Mouse (Mus musculus): ENCODE measurements around the gene Pitpnc1. TPM values are rescaled to one million over a fixed set of nuclear protein-coding genes. Genes with fewer than 3 reads are reported as not detected.

Gene Pitpnc1
- polyA plus RNA-seq, 1 experiment: not detected

GRCm38 (mm10) chr11:107447349-107447748 is 23.1 kb downstream of the Pitpnc1 start:
- H3K4me3 ChIP-seq (ENCODE audit: insufficient read depth, low read depth, low read length): no peak overlapping the region
- no peak overlapping the region for H3K27ac ChIP-seq (ENCODE audit: insufficient read depth, low read depth, low read length)
- peaks cover 11% of the 10 kb centered on the region for H3K4me1 ChIP-seq (ENCODE audit: control insufficient read depth, insufficient read depth, low read length)
- 58% methylated on average over 5 of the region's 5 CpGs for WGBS
- no peak for TF ChIP-seq CTCF (IDR thresholded peaks at IDR 0.05; ENCODE audit: insufficient read depth, low read depth, low read length)
- no peak for TF ChIP-seq POLR2A (IDR thresholded peaks at IDR 0.05; ENCODE audit: insufficient read depth, low read depth, low read length)

GRCm38 (mm10) chr11:107446650-107447049 is 23.8 kb downstream of the Pitpnc1 start:
- no peak overlapping the region for H3K4me3 ChIP-seq (ENCODE audit: insufficient read depth, low read depth, low read length)
- WGBS: 53% methylated on average over 6 of the region's 6 CpGs
- TF ChIP-seq CTCF (IDR thresholded peaks at IDR 0.05; ENCODE audit: insufficient read depth, low read depth, low read length) (no peak), POLR2A (IDR thresholded peaks at IDR 0.05; ENCODE audit: insufficient read depth, low read depth, low read length) (no peak)
- peaks cover 11% of the 10 kb centered on the region for H3K4me1 ChIP-seq (ENCODE audit: control insufficient read depth, insufficient read depth, low read length)
- H3K27ac ChIP-seq (ENCODE audit: insufficient read depth, low read depth, low read length): no peak overlapping the region

DNA sequence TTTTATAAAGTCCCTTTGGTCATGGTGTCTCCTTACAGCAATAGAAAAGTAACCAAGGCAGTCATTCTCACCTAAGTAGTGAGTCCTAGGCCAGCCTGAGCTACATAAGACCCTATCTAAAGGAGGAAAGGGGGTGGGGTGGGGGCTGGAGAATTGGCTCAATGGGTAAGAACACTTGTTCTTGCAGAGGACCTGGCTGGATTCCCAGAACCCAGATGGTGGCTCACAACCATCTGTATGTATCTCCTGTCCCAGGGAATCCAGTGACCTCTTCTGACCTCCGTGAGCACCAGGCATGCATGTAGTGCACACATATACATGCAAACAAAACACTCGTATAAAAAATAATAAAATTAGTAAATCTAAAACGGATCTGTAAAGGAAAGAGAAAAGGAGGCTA is 24.8 kb downstream of the Pitpnc1 start:
- no peak overlapping the region for H3K27ac ChIP-seq (ENCODE audit: insufficient read depth, low read depth, low read length)
- TF ChIP-seq CTCF (IDR thresholded peaks at IDR 0.05; ENCODE audit: insufficient read depth, low read depth, low read length) (no peak), POLR2A (IDR thresholded peaks at IDR 0.05; ENCODE audit: insufficient read depth, low read depth, low read length) (no peak)
- H3K4me3 ChIP-seq (ENCODE audit: insufficient read depth, low read depth, low read length): no peak overlapping the region
- WGBS: 80% methylated on average over 3 of the region's 3 CpGs
- H3K4me1 ChIP-seq (ENCODE audit: control insufficient read depth, insufficient read depth, low read length): peaks cover 8% of the 10 kb centered on the region

- 85% methylated on average over 12 of the region's 12 CpGs for WGBS
- H3K27ac ChIP-seq (ENCODE audit: insufficient read depth, low read depth, low read length): no peak overlapping the region
- H3K4me1 ChIP-seq (ENCODE audit: control insufficient read depth, insufficient read depth, low read length): peaks cover 5% of the 10 kb centered on the region
- H3K4me3 ChIP-seq (ENCODE audit: insufficient read depth, low read depth, low read length): no peak overlapping the region
- TF ChIP-seq CTCF (IDR thresholded peaks at IDR 0.05; ENCODE audit: insufficient read depth, low read depth, low read length) (no peak), POLR2A (IDR thresholded peaks at IDR 0.05; ENCODE audit: insufficient read depth, low read depth, low read length) (no peak)
Measured at GRCm38 (mm10) chr11:107443121-107444095, 27.1 kb downstream of the Pitpnc1 start.

- Histone ChIP-seq H3K4me3 (ENCODE audit: insufficient read depth, low read depth, low read length) (no peak overlapping the region), H3K4me1 (ENCODE audit: control insufficient read depth, insufficient read depth, low read length) (peaks cover 2% of the 10 kb centered on the region; the same call in 1 of the 2 replicates), H3K27ac (ENCODE audit: insufficient read depth, low read depth, low read length) (no peak overlapping the region)
- no peak for TF ChIP-seq CTCF (IDR thresholded peaks at IDR 0.05; ENCODE audit: insufficient read depth, low read depth, low read length)
- TF ChIP-seq POLR2A (IDR thresholded peaks at IDR 0.05; ENCODE audit: insufficient read depth, low read depth, low read length): no peak
- 81% methylated on average over 3 of the region's 3 CpGs for WGBS
Measured at GRCm38 (mm10) chr11:107441050-107441449, 29.4 kb downstream of the Pitpnc1 start.

- H3K4me3 ChIP-seq (ENCODE audit: insufficient read depth, low read depth, low read length): no peak overlapping the region
Measured at GRCm38 (mm10) chr11:107438140-107438539, 32.4 kb downstream of the Pitpnc1 start.

GRCm38 (mm10) chr11:107437723-107438122 is 32.8 kb downstream of the Pitpnc1 start:
- no peak for TF ChIP-seq CTCF (IDR thresholded peaks at IDR 0.05; ENCODE audit: insufficient read depth, low read depth, low read length)
- no peak for TF ChIP-seq POLR2A (IDR thresholded peaks at IDR 0.05; ENCODE audit: insufficient read depth, low read depth, low read length)
- Histone ChIP-seq H3K4me3 (ENCODE audit: insufficient read depth, low read depth, low read length) (no peak overlapping the region), H3K4me1 (ENCODE audit: control insufficient read depth, insufficient read depth, low read length) (peaks cover 2% of the 10 kb centered on the region; the same call in 1 of the 2 replicates), H3K27ac (ENCODE audit: insufficient read depth, low read depth, low read length) (no peak overlapping the region)
- 38% methylated on average over 4 of the region's 4 CpGs for WGBS

More at GRCm38 (mm10) chr11:107438140-107438539, 32.4 kb downstream of the Pitpnc1 start:
- TF ChIP-seq CTCF (IDR thresholded peaks at IDR 0.05; ENCODE audit: insufficient read depth, low read depth, low read length): no peak
- no peak for TF ChIP-seq POLR2A (IDR thresholded peaks at IDR 0.05; ENCODE audit: insufficient read depth, low read depth, low read length)
- peaks cover 2% of the 10 kb centered on the region; the same call in 1 of the 2 replicates for H3K4me1 ChIP-seq (ENCODE audit: control insufficient read depth, insufficient read depth, low read length)
- no peak overlapping the region for H3K27ac ChIP-seq (ENCODE audit: insufficient read depth, low read depth, low read length)
- WGBS: 69% methylated on average over 3 of the region's 3 CpGs

DNA sequence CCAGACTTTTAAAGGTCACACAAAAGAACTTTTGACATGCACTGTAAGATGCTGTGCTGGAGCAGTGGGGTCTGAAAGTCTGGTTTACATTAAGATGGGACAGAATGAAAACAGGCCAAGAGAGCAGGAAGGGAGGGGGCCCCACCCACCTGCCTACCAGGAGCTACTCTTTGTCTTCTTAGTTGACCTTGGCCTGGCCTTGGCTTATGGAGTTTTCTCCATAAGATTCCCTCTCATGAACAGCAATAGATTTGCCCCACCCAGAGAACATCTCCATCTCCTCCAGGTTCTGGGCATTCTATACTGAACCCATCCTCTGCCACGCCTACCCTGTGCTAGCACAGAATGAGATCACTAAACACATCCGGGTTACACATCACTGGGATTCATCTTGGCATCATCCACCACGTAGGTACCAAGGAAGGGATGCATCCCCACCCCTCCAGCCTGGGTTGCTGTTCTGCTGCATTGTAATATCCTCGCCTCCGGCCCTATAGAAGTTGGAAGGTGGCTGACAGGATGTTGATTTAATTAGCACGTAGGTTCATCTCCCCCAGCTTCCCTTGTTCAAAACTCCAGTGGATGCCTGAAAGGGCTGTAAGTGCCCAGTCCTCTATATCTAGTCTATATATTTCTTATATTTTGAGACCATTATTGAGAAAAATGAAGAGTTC is 34.6 kb downstream of the Pitpnc1 start:
- no peaks in the 10 kb centered on the region; the same call in 1 of the 2 replicates for H3K4me1 ChIP-seq (ENCODE audit: control insufficient read depth, insufficient read depth, low read length)
- no peak overlapping the region for H3K27ac ChIP-seq (ENCODE audit: insufficient read depth, low read depth, low read length)
- H3K4me3 ChIP-seq (ENCODE audit: insufficient read depth, low read depth, low read length): no peak overlapping the region
- TF ChIP-seq CTCF (IDR thresholded peaks at IDR 0.05; ENCODE audit: insufficient read depth, low read depth, low read length) (no peak), POLR2A (IDR thresholded peaks at IDR 0.05; ENCODE audit: insufficient read depth, low read depth, low read length) (no peak)
- WGBS: 93% methylated on average over 6 of the region's 6 CpGs
